Mouse (Mus musculus) heart, embryonic 16.5 days (tissue): ENCODE measurements around the gene Atp13a2. TPM values are rescaled to one million over a fixed set of nuclear protein-coding genes. Genes with fewer than 3 reads are reported as not detected.

ENCODE experiments used
- ATAC-seq: fragments of 200-750 bp; cut with Nextera tagmentation; replicated peaks from 2 replicates; pipeline ENCODE4 v1.8.0; 2017; ENCODE audit warnings: moderate number of reproducible peaks; ENCODE audit not compliant: insufficient read depth, low FRiP score; ENCODE audit errors: extremely low read depth
- H3K27ac ChIP-seq: fragments of 300-500 bp; sonication (generic); 2 replicates; pipeline ENCODE4 v1.5.1; 2014; ENCODE audit warnings: mild to moderate bottlenecking, low read length, control low read depth, moderate library complexity
- H3K27me3 ChIP-seq: fragments of 300-500 bp; sonication (generic); 2 replicates; pipeline ENCODE4 v1.6.1; 2014; ENCODE audit warnings: low read length, mixed read lengths; ENCODE audit not compliant: control insufficient read depth, insufficient read depth
- H3K36me3 ChIP-seq: fragments of 300-500 bp; sonication (generic); 2 replicates; pipeline ENCODE4 v1.6.1; 2014; ENCODE audit not compliant: control insufficient read depth, insufficient read depth
- H3K4me1 ChIP-seq: fragments of 300-500 bp; sonication (generic); 2 replicates; pipeline ENCODE4 v1.6.1; 2014; ENCODE audit warnings: low read length, mixed read lengths; ENCODE audit not compliant: control insufficient read depth, insufficient read depth
- H3K4me2 ChIP-seq: fragments of 300-500 bp; sonication (generic); 2 replicates; pipeline ENCODE4 v1.6.1; 2014; ENCODE audit warnings: low read depth, mild to moderate bottlenecking, control low read depth, low read length
- H3K4me3 ChIP-seq: fragments of 300-500 bp; sonication (generic); 2 replicates; pipeline ENCODE4 v1.5.1; 2014; ENCODE audit warnings: mild to moderate bottlenecking, control low read depth, low read length
- H3K9ac ChIP-seq: fragments of 300-500 bp; sonication (generic); 2 replicates; pipeline ENCODE4 v1.6.1; 2014; ENCODE audit warnings: low read length, control low read depth
- H3K9me3 ChIP-seq: fragments of 300-500 bp; sonication (generic); replicated peaks from 2 replicates; pipeline ENCODE4 v1.6.1; 2016; ENCODE audit warnings: low read length; ENCODE audit not compliant: control insufficient read depth
- WGBS: fragments of 180-500 bp; shearing (Covaris S2); extraction: QIAGEN DNeasy Blood & Tissue Kit; methylation state at CpG from one replicate; pipeline ENCODE4 v1.1.7; 2014; 5-methylcytosine and 5-hydroxymethylcytosine counted together
- polyA plus RNA-seq: library from polyadenylated mRNA; unstranded; fragments of >200 nt; fragmentation: Nextera tagmentation; extraction: Ambion mirVana; gene quantifications from 2 replicates; pipeline ENCODE4 v1.2.1, GENCODE M21; 2015

Atp13a2 gene
- polyA plus RNA-seq, 1 experiment from 2014 or later, result 28.9 TPM

DNA sequence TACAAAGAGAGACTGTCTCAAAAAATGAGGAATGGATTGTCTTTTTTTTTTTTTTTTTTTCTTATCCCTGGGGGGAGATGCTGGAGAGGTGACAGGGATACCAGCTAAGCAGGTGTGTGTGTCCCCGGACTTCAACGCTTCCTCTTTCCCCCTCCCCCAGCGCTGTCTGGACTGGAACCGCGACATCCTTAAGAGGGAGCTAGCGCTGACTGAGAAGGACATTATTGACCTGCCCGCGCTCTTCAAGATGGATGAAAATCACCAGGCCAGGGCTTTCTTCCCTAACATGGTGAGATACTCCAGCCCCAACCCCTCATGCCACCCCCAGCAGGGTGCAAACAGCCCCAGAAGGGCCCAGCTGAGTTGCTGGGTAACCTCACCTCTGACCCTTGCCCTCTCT, 37.6 kb upstream of the Atp13a2 start:
- Histone ChIP-seq H3K27me3 (no peaks in the 10 kb centered on the region), H3K9ac (no peak overlapping the region), H3K36me3 (no peaks in the 10 kb centered on the region), H3K9me3 (no peaks in the 10 kb centered on the region), H3K4me1 (peaks cover 8% of the 10 kb centered on the region), H3K4me2 (no peak overlapping the region), H3K27ac (no peak overlapping the region), H3K4me3 (no peak overlapping the region)
- WGBS, result 71% methylated on average over 8 of the region's 8 CpGs
- ATAC-seq, result no peak

DNA sequence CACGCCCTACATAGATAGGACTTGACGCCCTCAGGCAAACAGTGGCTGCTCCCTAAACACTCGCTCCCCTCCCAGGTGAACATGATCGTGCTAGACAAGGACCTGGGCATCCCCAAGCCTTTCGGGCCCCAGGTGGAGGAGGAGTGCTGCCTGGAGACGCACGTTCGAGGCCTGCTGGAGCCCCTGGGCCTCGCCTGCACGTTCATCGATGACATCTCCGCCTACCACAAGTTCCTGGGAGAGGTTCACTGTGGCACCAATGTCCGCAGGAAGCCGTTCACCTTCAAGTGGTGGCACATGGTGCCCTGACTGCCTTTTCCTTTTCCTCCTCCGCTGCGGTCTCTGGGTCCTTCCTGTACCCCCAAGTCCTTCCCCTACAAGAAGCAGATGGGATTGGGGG, 37.1 kb upstream of the Atp13a2 start:
- WGBS, result 86% methylated on average over 16 of the region's 16 CpGs
- H3K9me3 ChIP-seq, result no peaks in the 10 kb centered on the region
- H3K36me3 ChIP-seq, result no peaks in the 10 kb centered on the region
- H3K4me1 ChIP-seq, result peaks cover 8% of the 10 kb centered on the region
- no peak overlapping the region for H3K4me3 ChIP-seq
- no peak for ATAC-seq
- H3K27me3 ChIP-seq, result no peaks in the 10 kb centered on the region
- H3K4me2 ChIP-seq, result no peak overlapping the region
- no peak overlapping the region for H3K27ac ChIP-seq
- no peak overlapping the region for H3K9ac ChIP-seq

GRCm38 (mm10) chr4:140950574-140950973, 36.1 kb upstream of the Atp13a2 start:
- 33% methylated on average over 3 of the region's 3 CpGs for WGBS
- H3K27ac ChIP-seq, result no peak overlapping the region
- H3K9me3 ChIP-seq, result no peaks in the 10 kb centered on the region
- H3K36me3 ChIP-seq, result no peaks in the 10 kb centered on the region
- H3K27me3 ChIP-seq, result no peaks in the 10 kb centered on the region
- no peak for ATAC-seq
- H3K9ac ChIP-seq, result no peak overlapping the region
- no peak overlapping the region for H3K4me2 ChIP-seq
- H3K4me3 ChIP-seq, result no peak overlapping the region
- H3K4me1 ChIP-seq, result peaks cover 8% of the 10 kb centered on the region

DNA sequence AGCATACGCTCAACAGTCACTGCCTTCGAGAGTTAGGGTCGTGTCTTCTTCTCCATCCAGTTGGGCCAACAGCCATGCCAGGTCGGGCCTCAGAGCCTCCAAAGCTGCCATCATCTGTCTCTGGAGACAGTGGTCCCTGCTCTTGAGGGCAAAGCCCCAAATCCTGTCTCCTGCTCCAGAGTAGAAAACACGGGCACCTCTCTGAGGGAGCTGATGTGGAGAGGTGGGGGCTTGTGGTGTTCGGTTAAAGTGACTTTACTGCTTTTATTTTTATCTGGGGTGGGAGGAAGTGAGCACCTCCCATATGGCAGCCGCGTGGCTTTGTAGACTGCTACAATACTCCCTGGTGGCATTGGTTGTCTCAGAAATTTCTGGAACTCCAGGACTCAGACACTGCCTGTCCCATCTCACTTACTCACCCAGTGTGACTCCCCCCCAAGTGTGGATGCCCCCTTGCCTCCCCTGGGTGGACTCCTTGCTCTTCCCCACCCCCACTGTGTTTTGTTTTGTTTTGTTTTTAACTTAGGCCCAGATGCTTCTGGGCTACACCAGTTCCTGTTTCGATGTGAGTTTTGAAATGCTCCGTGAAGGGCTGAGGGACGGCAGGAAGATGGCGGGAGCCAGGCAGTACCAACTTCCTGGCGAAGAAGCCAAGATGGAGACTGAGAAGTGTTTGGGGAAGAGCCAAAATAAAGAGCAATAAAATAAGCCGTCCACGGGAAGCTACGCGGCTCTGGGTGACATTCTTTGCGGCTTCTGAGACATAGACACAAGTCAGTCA, 34.6 kb upstream of the Atp13a2 start:
- Histone ChIP-seq H3K36me3 (no peaks in the 10 kb centered on the region), H3K4me1 (peaks cover 8% of the 10 kb centered on the region), H3K9me3 (no peaks in the 10 kb centered on the region), H3K9ac (no peak overlapping the region), H3K4me2 (no peak overlapping the region), H3K27me3 (no peaks in the 10 kb centered on the region), H3K27ac (peak overlapping the region; percentile 24), H3K4me3 (no peak overlapping the region)
- WGBS, result 75% methylated on average over 18 of the region's 18 CpGs
- no peak for ATAC-seq

DNA sequence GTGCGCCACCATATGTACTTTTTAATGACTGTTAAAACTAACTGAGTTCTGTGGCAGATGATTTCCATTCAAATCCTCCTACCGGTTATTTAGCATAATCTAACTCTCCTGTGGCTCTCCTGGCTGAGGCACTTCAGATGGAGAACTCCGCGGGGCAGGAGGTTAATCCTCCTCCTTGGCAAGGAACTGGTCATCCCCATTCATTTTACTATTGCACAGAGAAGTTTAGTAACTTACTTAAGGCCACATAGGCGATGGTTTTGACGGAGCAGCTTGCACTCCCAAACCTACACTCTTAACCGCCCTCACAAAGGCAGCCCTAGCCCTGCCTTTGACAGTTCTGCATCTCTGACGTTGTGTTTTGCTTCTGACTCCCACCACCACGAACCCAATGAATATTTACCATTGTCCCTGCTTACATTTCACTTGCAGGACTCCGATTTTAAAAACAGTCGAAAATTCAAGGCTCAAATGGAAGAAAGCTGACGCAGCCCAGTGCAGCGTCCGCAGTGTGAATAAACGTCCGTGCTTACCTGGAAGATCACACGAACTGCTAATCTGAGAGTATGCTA, 29.5 kb upstream of the Atp13a2 start:
- ATAC-seq, result no peak

GRCm38 (mm10) chr4:140957725-140958124, 28.9 kb upstream of the Atp13a2 start:
- Histone ChIP-seq H3K9me3 (no peaks in the 10 kb centered on the region), H3K4me2 (peak overlapping the region; percentile 81), H3K4me3 (peak overlapping the region; percentile 57), H3K36me3 (no peaks in the 10 kb centered on the region), H3K9ac (peak overlapping the region; percentile 78), H3K4me1 (peaks cover 24% of the 10 kb centered on the region), H3K27ac (peak overlapping the region; percentile 36; the same call in 1 of the 2 replicates), H3K27me3 (no peaks in the 10 kb centered on the region)
- ATAC-seq, result no peak
- WGBS, result 1% methylated on average over 13 of the region's 13 CpGs

More for the DNA sequence above, 29.5 kb upstream of the Atp13a2 start:
- 14% methylated on average over 17 of the region's 17 CpGs for WGBS
- Histone ChIP-seq H3K27me3 (no peaks in the 10 kb centered on the region), H3K4me2 (peak overlapping the region; percentile 81), H3K4me3 (peak overlapping the region; percentile 57), H3K9ac (peak overlapping the region; percentile 78), H3K36me3 (no peaks in the 10 kb centered on the region), H3K9me3 (no peaks in the 10 kb centered on the region), H3K27ac (peak overlapping the region; percentile 36; the same call in 1 of the 2 replicates), H3K4me1 (peaks cover 19% of the 10 kb centered on the region)

- H3K36me3 ChIP-seq, result no peaks in the 10 kb centered on the region
- no peak overlapping the region for H3K27ac ChIP-seq
- no peak for ATAC-seq
- peaks cover 30% of the 10 kb centered on the region for H3K4me1 ChIP-seq
- H3K4me2 ChIP-seq, result no peak overlapping the region
- no peak overlapping the region for H3K4me3 ChIP-seq
- no peaks in the 10 kb centered on the region for H3K9me3 ChIP-seq
- no peak overlapping the region for H3K9ac ChIP-seq
- WGBS, result 47% methylated on average over 6 of the region's 6 CpGs
- H3K27me3 ChIP-seq, result no peaks in the 10 kb centered on the region
Observed at GRCm38 (mm10) chr4:140958319-140958718, 28.4 kb upstream of the Atp13a2 start.

DNA sequence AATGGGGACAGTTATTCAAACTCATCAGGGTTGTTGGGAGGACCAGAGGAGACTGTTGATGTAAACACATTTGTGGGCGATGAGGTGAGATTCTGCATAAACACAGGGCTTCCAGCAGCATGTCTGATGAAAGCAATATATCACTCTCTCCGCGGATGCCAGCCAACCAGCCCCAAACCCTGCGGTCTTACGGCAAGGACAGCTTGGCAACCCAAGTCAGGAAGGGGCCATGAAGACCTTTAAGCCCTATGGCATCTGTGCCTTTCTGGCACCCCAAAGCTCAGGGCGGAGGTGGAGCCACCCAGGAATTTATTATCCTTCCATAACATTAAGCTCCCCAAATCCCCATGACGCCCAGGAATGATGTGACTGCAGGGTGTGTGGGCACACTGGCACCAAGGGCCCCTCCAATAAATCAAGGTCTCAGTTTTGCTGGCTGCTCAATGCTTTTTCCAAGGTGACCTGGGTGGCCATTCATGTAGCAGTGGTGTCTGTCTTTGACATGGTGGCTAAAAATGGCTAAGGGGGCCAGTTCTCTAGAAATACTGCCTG, 27.5 kb upstream of the Atp13a2 start:
- Histone ChIP-seq H3K4me3 (no peak overlapping the region), H3K9ac (no peak overlapping the region), H3K36me3 (no peaks in the 10 kb centered on the region), H3K27me3 (no peaks in the 10 kb centered on the region), H3K4me2 (no peak overlapping the region), H3K27ac (no peak overlapping the region), H3K9me3 (no peaks in the 10 kb centered on the region), H3K4me1 (peaks cover 36% of the 10 kb centered on the region)
- 88% methylated on average over 7 of the region's 7 CpGs for WGBS
- no peak for ATAC-seq
